ENCODE assay signal across 8 mouse cellular contexts in genomic region chr17:5491031-5491800, GRCm38 (mm10). TPM values are rescaled to one million over a fixed set of nuclear protein-coding genes. Genes with fewer than 3 reads are reported as not detected.
A peak's percentile ranks its signal among the peaks of the same experiment; 100 is the strongest.
DNase-seq lines count a peak whose midpoint lies in the region; ATAC-seq and TF ChIP-seq lines count a peak whose summit lies in the region.

No protein-coding gene starts in this region.

- no peak for TF ChIP-seq CTCF in ES-Bruce4 (IDR thresholded peaks at IDR 0.05; ENCODE audit: low read depth, low read length)
- 0 out of 2 replicates have a peak, but pooled peaks have one; percentile 8 for TF ChIP-seq CTCF in liver, postnatal 0 days (IDR thresholded peaks at IDR 0.05; ENCODE audit: low read depth)

- no peak overlapping the region for H3K27ac ChIP-seq in ES-Bruce4 (ENCODE audit: insufficient read depth, low read length)
- H3K27ac ChIP-seq in forebrain, embryonic 13.5 days: peak overlapping the region; percentile 94
- peak overlapping the region; percentile 90 for H3K27ac ChIP-seq in liver, postnatal 0 days (ENCODE audit: low read depth)
- H3K27ac ChIP-seq in neural tube, embryonic 14.5 days (ENCODE audit: low read depth, low read length): peak overlapping the region; percentile 94

- peak overlapping the region; percentile 83 for H3K9ac ChIP-seq in ES-Bruce4 (ENCODE audit: low read depth, poor library complexity, severe bottlenecking)
- H3K9ac ChIP-seq in forebrain, embryonic 13.5 days: peak overlapping the region; percentile 82
- H3K9ac ChIP-seq in liver, postnatal 0 days (replicated peaks): peak overlapping the region; percentile 90
- peak overlapping the region; percentile 75 for H3K9ac ChIP-seq in neural tube, embryonic 14.5 days (replicated peaks; ENCODE audit: low read depth, low read length)

- DNase-seq in heart, postnatal 10 days: peak; percentile 95 to 96
- peak; percentile 97 for DNase-seq in large intestine, adult 2 months (ENCODE audit: low read depth, low spot score)
- peak; percentile 90 for DNase-seq in liver, postnatal 0 days
- peak; percentile 87 for DNase-seq in testis, postnatal 10 days (ENCODE audit: low spot score)

- TF ChIP-seq POLR2A in ES-Bruce4 (IDR thresholded peaks at IDR 0.05; ENCODE audit: insufficient read depth, low read length): no peak

- H3K27me3 ChIP-seq in ES-Bruce4 (ENCODE audit: control insufficient read depth, insufficient read depth, low read length, poor library complexity, severe bottlenecking): peaks cover 9% of the 10 kb centered on the region
- peaks cover 17% of the 10 kb centered on the region for H3K27me3 ChIP-seq in forebrain, embryonic 13.5 days
- no peaks in the 10 kb centered on the region for H3K27me3 ChIP-seq in liver, postnatal 0 days (ENCODE audit: insufficient read depth, low read length)
- H3K27me3 ChIP-seq in neural tube, embryonic 14.5 days (ENCODE audit: control insufficient read depth, insufficient read depth, low read length): no peaks in the 10 kb centered on the region

- no peaks in the 10 kb centered on the region for H3K36me3 ChIP-seq in ES-Bruce4 (ENCODE audit: control insufficient read depth, insufficient read depth, low read length, poor library complexity, severe bottlenecking)
- no peaks in the 10 kb centered on the region for H3K36me3 ChIP-seq in forebrain, embryonic 13.5 days (ENCODE audit: poor library complexity, severe bottlenecking)
- 0 out of 2 replicates have a peak, but pooled peaks cover 3% of the 10 kb centered on the region for H3K36me3 ChIP-seq in liver, postnatal 0 days (replicated peaks; ENCODE audit: insufficient read depth, low read length)
- no peaks in the 10 kb centered on the region for H3K36me3 ChIP-seq in neural tube, embryonic 14.5 days (ENCODE audit: control insufficient read depth, insufficient read depth, low read length)

- H3K9me3 ChIP-seq in ES-Bruce4 (replicated peaks; ENCODE audit: control insufficient read depth, insufficient read depth, low read length, poor library complexity, severe bottlenecking): no peaks in the 10 kb centered on the region
- no peaks in the 10 kb centered on the region for H3K9me3 ChIP-seq in forebrain, embryonic 13.5 days (replicated peaks)
- no peaks in the 10 kb centered on the region for H3K9me3 ChIP-seq in liver, postnatal 0 days (ENCODE audit: low read length)
- no peaks in the 10 kb centered on the region for H3K9me3 ChIP-seq in neural tube, embryonic 14.5 days (ENCODE audit: control insufficient read depth, low read length)

- ATAC-seq in cerebellum, adult (ENCODE audit: insufficient number of reproducible peaks, low FRiP score, low TSS enrichment): peak; percentile 91
- peak; percentile 90 for ATAC-seq in forebrain, embryonic 13.5 days
- peak; percentile 79 for ATAC-seq in liver, postnatal 0 days
- ATAC-seq in neural tube, embryonic 14.5 days (ENCODE audit: low read depth): peak; percentile 85

- no peak for TF ChIP-seq EP300 in ES-Bruce4 (IDR thresholded peaks at IDR 0.05; ENCODE audit: insufficient read depth, low read depth, low read length)
- TF ChIP-seq EP300 in liver, postnatal 0 days (IDR thresholded peaks at IDR 0.05; ENCODE audit: low read depth): no peak

- peak overlapping the region; percentile 97 for H3K4me2 ChIP-seq in forebrain, embryonic 13.5 days
- H3K4me2 ChIP-seq in liver, postnatal 0 days (ENCODE audit: low read depth, low read length): peak overlapping the region; percentile 98
- H3K4me2 ChIP-seq in neural tube, embryonic 14.5 days (ENCODE audit: low read depth, low read length): peak overlapping the region; percentile 97

- peak overlapping the region; percentile 88 for H3K4me3 ChIP-seq in ES-Bruce4 (ENCODE audit: low read depth, low read length)
- H3K4me3 ChIP-seq in forebrain, embryonic 13.5 days: peak overlapping the region; percentile 75
- H3K4me3 ChIP-seq in liver, postnatal 0 days (ENCODE audit: low read depth, low read length): peak overlapping the region; percentile 72
- H3K4me3 ChIP-seq in neural tube, embryonic 14.5 days (ENCODE audit: low read depth, low read length): peak overlapping the region; percentile 67

- H3K4me1 ChIP-seq in ES-Bruce4 (ENCODE audit: control insufficient read depth, insufficient read depth, low read length): no peaks in the 10 kb centered on the region
- peaks cover 23% of the 10 kb centered on the region for H3K4me1 ChIP-seq in forebrain, embryonic 13.5 days
- peaks cover 17% of the 10 kb centered on the region for H3K4me1 ChIP-seq in liver, postnatal 0 days (ENCODE audit: insufficient read depth)
- H3K4me1 ChIP-seq in neural tube, embryonic 14.5 days (ENCODE audit: control insufficient read depth, insufficient read depth, low read length): peaks cover 25% of the 10 kb centered on the region; the same call in 1 of the 2 replicates

- intact Hi-C loops in heart, postnatal 10 days (cut with DNase I): loop anchor here (5.0 kb wide), 1 partner anchor 116 kb away; no protein-coding TSS in a partner anchor

- WGBS in forebrain, embryonic 13.5 days: under 1% methylated on average over 29 of the region's 29 CpGs
- WGBS in large intestine, adult 2 months: under 1% methylated on average over 29 of the region's 29 CpGs
- WGBS in liver, postnatal 0 days (ENCODE audit: insufficient replicate concordance): under 1% methylated on average over 29 of the region's 29 CpGs
- under 1% methylated on average over 29 of the region's 29 CpGs for WGBS in neural tube, embryonic 14.5 days

RNA-seq across cellular contexts. Expression of gene Zdhhc14, which starts 1.1 kb away (rescaled TPM):
- polyA plus RNA-seq in ES-Bruce4 (2011; ENCODE audit: insufficient read depth, insufficient read length, low read depth, missing spikeins): 1.0 and 1.1 TPM in 2 replicates
- 2.4 and 2.7 TPM in 2 replicates for polyA plus RNA-seq in forebrain, embryonic 13.5 days (2015; fragmentation: Nextera tagmentation; extraction: Ambion mirVana)
- total RNA-seq in heart, postnatal 10 days (2021): 1 to 10 TPM; 3.6 TPM
- 2.4 TPM in 2 replicates for polyA plus RNA-seq in large intestine, adult 2 months (2012; rRNA removed)
- 2.4 and 2.7 TPM in 2 replicates for polyA plus RNA-seq in liver, postnatal 0 days (2015; fragmentation: Nextera tagmentation; extraction: Ambion mirVana)
- 12.1 and 12.8 TPM in 2 replicates for polyA plus RNA-seq in neural tube, embryonic 14.5 days (2014; fragmentation: Nextera tagmentation; extraction: Ambion mirVana)

RNA-seq across cellular contexts. Expression of gene Tmem242, which starts 51.2 kb away (rescaled TPM):
- 51.5 and 60.8 TPM in 2 replicates for polyA plus RNA-seq in ES-Bruce4 (2011; ENCODE audit: insufficient read depth, insufficient read length, low read depth, missing spikeins)
- polyA plus RNA-seq in forebrain, embryonic 13.5 days (2015; fragmentation: Nextera tagmentation; extraction: Ambion mirVana): 112 and 114 TPM in 2 replicates
- total RNA-seq in heart, postnatal 10 days (2021): 100 to 1,000 TPM; 124 to 126 TPM
- 10.6 and 12.1 TPM in 2 replicates for polyA plus RNA-seq in large intestine, adult 2 months (2012; rRNA removed)
- 45.5 and 45.6 TPM in 2 replicates for polyA plus RNA-seq in liver, postnatal 0 days (2015; fragmentation: Nextera tagmentation; extraction: Ambion mirVana)
- polyA plus RNA-seq in neural tube, embryonic 14.5 days (2014; fragmentation: Nextera tagmentation; extraction: Ambion mirVana): 98.4 and 114 TPM in 2 replicates
